Mouse (Mus musculus): ENCODE measurements around the gene Stk38.

- TF ChIP-seq POLR2A (IDR thresholded peaks at IDR 0.05; ENCODE audit: extremely low read depth, insufficient read depth, low read length) (no peak), CTCF (IDR thresholded peaks at IDR 0.05; ENCODE audit: low read depth, low read length) (no peak)
Measured at GRCm38 (mm10) chr17:28928004-28928403, 79.8 kb downstream of the Stk38 start.

Data from liver, adult 2 months (tissue).